Mouse (Mus musculus): ENCODE measurements at regions not wholly inside any gene's neighbourhood (a gene's known extent, or its start where the extent isn't known, plus 50 kb on each side); places are given as distances from the start of the nearest gene placed in this dataset.
"Not testable (repeated sequence)": the region's sequence is repeated elsewhere in the genome, so short reads cannot be mapped to it uniquely, and the experiment has no call there.

GRCm38 (mm10) chr3:17001871-17002270 lies 946.3 kb upstream of the Cypt12 start:
- 56% methylated on average over 2 of the region's 2 CpGs for WGBS

GRCm38 (mm10) chr3:17003136-17003535 lies 945.1 kb upstream of the Cypt12 start:
- no peaks in the 10 kb centered on the region for H3K27me3 ChIP-seq (replicated peaks)
- H3K4me2 ChIP-seq (replicated peaks) = no peak overlapping the region
- H3K9me3 ChIP-seq = no peaks in the 10 kb centered on the region
- H3K4me1 ChIP-seq (replicated peaks) = no peaks in the 10 kb centered on the region
- no peak overlapping the region for H3K9ac ChIP-seq
- H3K4me3 ChIP-seq (replicated peaks) = no peak overlapping the region
- WGBS = 74% methylated on average over 3 of the region's 3 CpGs
- ATAC-seq = no peak
- H3K36me3 ChIP-seq = no peaks in the 10 kb centered on the region
- no peak overlapping the region for H3K27ac ChIP-seq

More at GRCm38 (mm10) chr3:17001871-17002270, 946.3 kb upstream of the Cypt12 start:
- H3K9ac ChIP-seq = no peak overlapping the region
- no peak overlapping the region for H3K4me2 ChIP-seq (replicated peaks)
- peak; percentile 82 for ATAC-seq
- no peak overlapping the region for H3K4me3 ChIP-seq (replicated peaks)
- H3K9me3 ChIP-seq = no peaks in the 10 kb centered on the region
- no peaks in the 10 kb centered on the region for H3K4me1 ChIP-seq (replicated peaks)
- H3K27me3 ChIP-seq (replicated peaks) = no peaks in the 10 kb centered on the region
- H3K36me3 ChIP-seq = no peaks in the 10 kb centered on the region
- no peak overlapping the region for H3K27ac ChIP-seq

GRCm38 (mm10) chr3:17014184-17015048 lies 933.8 kb upstream of the Cypt12 start:
- H3K4me3 ChIP-seq (replicated peaks) = no peak overlapping the region
- H3K36me3 ChIP-seq = no peaks in the 10 kb centered on the region
- H3K4me2 ChIP-seq (replicated peaks) = no peak overlapping the region
- no peaks in the 10 kb centered on the region for H3K4me1 ChIP-seq (replicated peaks)
- WGBS = 85% methylated on average over 4 of the region's 4 CpGs
- no peaks in the 10 kb centered on the region for H3K9me3 ChIP-seq
- no peak for ATAC-seq
- no peaks in the 10 kb centered on the region for H3K27me3 ChIP-seq (replicated peaks)
- H3K27ac ChIP-seq = no peak overlapping the region
- no peak overlapping the region for H3K9ac ChIP-seq

GRCm38 (mm10) chr3:17050811-17051210 lies 897.4 kb upstream of the Cypt12 start:
- H3K4me2 ChIP-seq (replicated peaks) = no peak overlapping the region
- H3K4me3 ChIP-seq (replicated peaks) = no peak overlapping the region

GRCm38 (mm10) chr3:17058381-17058780 lies 889.8 kb upstream of the Cypt12 start:
- not testable (repeated sequence) for H3K36me3 ChIP-seq; ATAC-seq; H3K27ac ChIP-seq; H3K27me3 ChIP-seq (replicated peaks); H3K4me1 ChIP-seq (replicated peaks); H3K4me3 ChIP-seq (replicated peaks); H3K9ac ChIP-seq; H3K9me3 ChIP-seq; H3K4me2 ChIP-seq (replicated peaks)
- WGBS = 75% methylated on average over 4 of the region's 4 CpGs

More at GRCm38 (mm10) chr3:17050811-17051210, 897.4 kb upstream of the Cypt12 start:
- H3K9me3 ChIP-seq = no peaks in the 10 kb centered on the region
- H3K9ac ChIP-seq = no peak overlapping the region
- H3K27me3 ChIP-seq (replicated peaks) = no peaks in the 10 kb centered on the region
- H3K27ac ChIP-seq = no peak overlapping the region
- no peak for ATAC-seq
- no peaks in the 10 kb centered on the region for H3K4me1 ChIP-seq (replicated peaks)
- WGBS = 77% methylated on average over 2 of the region's 2 CpGs
- no peaks in the 10 kb centered on the region for H3K36me3 ChIP-seq

GRCm38 (mm10) chr3:17106261-17106660 lies 841.9 kb upstream of the Cypt12 start:
- not testable (repeated sequence) for H3K27me3 ChIP-seq (replicated peaks); H3K4me1 ChIP-seq (replicated peaks); H3K4me2 ChIP-seq (replicated peaks); H3K9ac ChIP-seq; H3K9me3 ChIP-seq; H3K27ac ChIP-seq; H3K36me3 ChIP-seq; H3K4me3 ChIP-seq (replicated peaks); ATAC-seq

All from intestine, embryonic 15.5 days (tissue).